Mouse (Mus musculus) cerebellum, adult 18-20 months (tissue): ENCODE measurements around the gene Fchsd2.
A peak's percentile ranks its signal among the peaks of the same experiment; 100 is the strongest.

Experiments used
- DNase-seq, 2 experiments: peaks; one replicate each; pipeline ENCODE4 v3.0.0; 2021

The Fchsd2 gene

DNA sequence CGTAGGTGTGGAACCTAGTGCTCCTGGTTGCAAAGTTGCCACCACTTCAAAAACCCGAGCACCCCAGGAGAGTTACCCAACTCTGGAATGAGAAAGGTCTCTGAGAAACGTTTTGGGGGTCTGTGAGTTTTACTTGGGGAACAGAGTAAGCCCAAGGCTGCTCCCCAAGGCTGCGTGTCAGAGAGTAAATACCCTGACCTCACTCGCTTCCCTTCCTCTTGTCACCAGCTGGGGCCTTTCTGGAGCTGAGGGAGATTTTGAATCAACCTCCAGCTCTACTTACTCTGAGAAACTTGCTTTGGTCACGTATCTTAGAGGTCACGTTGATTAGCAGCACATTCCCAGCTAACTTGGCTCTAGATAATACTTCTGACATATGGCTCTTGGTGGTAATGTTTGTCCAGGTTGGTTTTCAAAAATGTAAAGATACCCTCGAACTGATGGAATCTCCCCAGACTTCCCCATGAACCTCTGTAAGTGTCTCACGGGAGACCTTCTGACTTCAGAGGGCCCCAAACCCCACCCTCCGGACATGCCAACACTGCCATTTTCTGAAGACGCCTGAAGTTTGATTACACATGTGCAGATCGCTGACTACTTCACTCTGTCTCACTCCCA lies 20.4 kb upstream of the Fchsd2 start:
- no peak for DNase-seq

DNA sequence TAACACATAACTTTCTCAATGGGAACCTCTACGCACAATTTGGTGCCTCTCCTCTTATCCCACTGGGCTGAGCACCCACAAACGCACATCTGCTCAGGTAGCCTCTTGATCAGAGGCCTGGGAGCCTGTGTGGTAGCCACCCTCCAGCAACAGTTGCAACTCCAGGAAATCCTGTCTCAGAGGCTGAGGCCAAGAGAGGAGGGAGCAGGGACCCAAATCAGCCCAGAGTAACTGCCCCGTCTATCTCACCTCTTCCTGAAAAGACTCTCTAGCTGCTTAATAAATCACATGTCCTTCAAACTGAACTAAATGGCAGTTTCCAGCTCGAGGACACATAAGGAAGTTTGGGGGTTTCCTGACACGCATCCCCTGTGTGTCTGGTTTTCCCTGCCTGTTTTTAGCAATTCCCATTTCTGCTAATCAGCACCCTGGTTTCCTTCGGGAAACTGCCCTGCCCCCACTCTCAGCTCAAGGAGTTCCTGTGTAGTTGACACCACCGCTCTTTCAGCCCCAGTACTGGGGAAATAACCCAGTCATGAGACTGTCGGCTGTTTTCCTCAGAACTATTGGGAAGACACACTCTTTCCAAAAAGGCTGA lies 18.4 kb upstream of the Fchsd2 start:
- DNase-seq, result no peak

DNA sequence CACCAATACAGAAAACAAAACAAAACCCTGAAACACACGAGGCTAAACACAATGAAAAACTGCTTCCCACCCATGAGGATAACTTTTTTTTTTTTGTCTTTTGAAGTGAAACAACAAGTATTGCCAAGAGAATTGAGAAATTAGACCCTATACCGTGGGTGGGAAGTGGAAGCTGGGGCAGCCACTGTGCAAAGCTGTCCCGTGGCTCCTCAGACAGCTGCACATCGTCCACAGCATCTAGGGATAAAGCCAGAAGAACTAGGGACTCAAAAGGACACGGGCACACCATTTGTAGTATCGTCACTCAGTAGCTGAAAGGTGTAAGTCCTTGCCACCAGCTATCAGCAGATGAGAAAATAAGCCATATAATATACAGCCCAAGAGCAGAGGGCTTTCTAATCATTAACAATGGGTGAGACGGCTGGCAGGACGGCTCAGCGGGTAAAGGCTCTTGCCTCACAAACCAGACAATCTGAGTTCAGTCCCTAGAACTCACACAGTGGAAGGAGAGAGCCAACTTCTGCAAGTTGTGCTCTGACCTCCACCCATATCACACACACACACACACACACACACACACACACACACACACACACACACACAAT lies 9.0 kb upstream of the Fchsd2 start:
- DNase-seq, result no peak

DNA sequence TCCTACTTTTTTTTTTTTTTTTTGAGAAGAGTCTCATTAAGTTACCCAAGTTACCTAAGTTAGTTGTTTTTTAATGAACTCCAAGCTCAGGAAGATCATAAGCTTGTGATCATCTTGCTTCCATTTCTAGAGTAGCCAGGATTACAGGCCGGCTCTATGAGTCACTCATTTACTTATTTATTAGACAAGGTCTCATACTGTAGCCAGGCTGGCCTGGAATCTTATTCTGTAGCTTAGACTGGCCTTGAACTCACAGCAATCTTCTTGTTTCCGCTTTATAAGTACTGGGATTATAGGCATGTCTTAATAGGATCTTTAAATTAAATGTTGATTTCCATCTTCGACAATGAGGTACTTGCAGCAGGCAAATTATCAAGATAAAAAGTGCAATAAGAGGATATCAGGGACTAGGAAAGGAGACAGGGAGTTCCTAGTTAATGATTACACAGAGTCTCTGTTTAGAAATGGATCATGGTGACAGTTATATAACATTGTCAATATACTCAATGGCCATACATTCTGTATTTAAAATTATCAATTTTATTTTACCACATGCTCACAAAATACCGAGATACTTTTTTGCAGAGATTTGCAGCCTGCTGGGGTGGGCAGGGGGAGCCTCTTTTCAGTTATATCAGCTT lies 7.7 kb upstream of the Fchsd2 start:
- DNase-seq, result no peak

DNA sequence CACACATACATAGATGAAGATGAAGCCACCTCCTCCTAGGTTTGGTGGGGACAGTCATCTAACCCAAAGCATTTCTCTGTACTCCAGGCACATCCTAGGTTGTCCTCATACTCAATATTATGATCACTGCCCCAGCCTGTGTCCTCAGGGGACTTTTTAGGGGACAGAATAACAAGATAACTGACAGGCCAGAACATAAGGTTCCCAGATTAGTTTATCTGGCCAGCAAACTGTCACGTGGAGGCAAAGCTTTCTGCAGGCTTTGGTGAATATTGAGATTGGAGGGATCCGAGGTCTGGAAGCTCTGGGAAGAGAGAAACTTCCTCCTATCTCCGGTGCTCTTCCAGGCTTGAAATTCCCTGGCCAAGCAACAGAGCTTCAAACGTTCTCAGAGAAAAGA lies 6.9 kb upstream of the Fchsd2 start:
- DNase-seq, result no peak

DNA sequence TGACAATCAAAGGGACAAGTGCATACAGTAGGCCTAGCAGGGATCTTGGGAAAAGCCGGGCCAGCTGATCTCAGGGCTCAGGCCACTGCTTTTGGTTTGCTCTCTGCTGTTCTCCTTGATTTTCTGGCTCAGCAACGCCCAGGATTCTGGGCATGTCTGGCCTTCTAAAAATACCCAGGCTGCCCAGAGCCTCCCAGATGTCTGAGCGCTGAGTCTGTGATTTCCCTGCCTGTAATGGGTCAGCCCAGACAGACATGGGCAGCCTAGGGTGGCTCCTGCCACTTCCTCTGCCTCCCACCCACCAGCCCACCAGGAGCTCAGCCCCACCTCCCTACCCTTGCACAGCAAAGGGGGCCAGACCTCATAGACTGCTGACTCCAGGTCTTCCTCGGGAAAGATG lies 4.0 kb upstream of the Fchsd2 start:
- DNase-seq, result no peak

DNA sequence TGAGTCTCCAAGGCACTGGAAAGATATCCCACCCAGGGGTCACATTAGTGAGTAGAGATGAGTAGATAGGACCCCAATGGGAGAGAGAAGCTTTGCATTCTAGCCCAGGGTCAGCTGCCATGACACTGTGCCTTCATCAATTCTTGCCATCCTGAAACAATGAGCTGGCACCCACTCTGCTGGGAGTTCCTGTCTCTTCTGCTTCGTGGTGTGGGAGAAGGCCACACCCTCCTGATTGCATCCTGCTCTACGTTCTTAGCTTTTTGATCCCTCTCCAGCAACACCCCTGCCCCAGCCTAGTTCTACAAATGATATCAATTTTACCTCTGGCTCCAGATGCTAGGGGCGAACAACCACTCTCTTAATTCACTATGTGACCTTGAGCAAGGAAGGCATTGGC lies 3.4 kb upstream of the Fchsd2 start:
- DNase-seq, result no peak

DNA sequence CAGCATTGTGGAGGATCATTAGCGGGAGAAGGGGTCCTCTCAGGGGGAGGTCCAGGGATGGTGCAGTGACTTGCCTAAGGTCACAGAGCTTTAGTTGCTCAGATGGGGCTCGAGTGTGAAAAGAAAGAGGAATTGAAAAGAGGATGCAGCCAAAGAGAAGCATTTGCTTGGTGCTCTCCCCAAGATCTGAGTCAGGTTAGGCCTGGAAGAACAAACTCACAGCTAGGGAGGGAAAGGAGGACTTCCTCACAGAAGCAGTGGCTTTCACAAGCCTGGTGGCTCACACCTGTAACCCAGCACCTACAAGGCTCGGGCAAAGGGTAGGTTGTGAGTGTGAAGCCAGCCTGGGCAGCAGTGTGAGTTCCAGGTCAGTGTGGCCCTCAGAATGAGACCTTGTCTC lies 568 bp downstream of the Fchsd2 start:
- DNase-seq, result no peak

DNA sequence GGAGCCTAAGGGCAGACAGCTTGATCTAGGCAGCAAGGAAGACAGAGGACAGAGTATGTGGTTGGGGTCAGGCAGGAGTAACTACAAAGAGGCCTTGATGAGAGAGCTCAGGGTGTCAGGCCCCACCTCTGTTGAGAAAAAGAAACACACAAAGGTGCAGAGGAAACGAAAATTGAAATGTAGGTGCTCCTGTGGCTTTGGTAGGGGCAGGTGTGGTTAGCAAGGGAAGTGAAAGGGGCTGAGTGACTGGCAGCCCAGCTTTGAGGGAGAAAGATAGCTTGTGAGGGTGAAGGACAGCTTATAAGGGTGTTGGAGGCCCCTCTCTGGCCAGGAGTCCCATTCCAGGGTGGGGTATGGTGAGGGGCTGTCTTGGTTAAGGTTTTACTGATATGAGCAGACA lies 2.1 kb downstream of the Fchsd2 start:
- no peak for DNase-seq

DNA sequence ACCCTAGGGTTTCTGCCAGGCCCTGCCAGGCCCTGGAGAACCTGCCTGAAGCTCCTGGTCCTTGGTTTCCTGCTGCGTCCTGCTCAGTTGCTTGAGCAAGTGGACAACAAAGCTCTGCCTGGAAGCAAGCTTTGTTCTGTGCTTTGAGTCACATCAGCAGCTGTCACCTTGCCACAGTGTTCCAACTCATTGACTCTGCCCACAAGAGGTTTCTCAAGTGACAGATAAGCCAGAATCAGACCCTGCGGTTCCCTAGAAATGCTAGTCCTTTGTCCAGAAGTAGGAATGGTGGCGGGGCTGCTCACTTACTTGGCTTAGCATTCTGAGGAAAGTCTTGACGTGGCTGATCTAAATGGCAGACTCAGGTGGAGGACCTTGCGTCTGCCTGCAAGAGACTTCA lies 2.9 kb downstream of the Fchsd2 start:
- DNase-seq, result no peak

DNA sequence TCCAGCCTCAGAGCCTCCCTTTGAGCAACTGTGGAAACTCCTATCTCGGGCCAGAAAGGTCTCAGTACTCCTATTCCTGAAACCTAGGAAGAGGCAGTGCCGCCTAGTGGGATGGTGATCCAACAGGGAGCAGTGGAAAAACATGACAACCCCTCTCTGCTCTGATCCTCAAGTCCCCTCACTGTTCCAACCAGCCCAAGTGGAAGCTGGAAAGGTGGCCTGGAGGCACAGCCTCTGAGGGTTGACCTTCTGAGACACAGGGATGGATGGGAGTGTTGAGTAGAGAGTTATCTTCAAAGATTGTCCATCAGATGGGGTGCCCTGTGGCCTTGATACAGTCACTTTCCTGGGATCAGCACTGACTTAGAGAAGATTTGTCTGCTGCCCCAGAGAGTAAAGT lies 3.9 kb downstream of the Fchsd2 start:
- no peak for DNase-seq

DNA sequence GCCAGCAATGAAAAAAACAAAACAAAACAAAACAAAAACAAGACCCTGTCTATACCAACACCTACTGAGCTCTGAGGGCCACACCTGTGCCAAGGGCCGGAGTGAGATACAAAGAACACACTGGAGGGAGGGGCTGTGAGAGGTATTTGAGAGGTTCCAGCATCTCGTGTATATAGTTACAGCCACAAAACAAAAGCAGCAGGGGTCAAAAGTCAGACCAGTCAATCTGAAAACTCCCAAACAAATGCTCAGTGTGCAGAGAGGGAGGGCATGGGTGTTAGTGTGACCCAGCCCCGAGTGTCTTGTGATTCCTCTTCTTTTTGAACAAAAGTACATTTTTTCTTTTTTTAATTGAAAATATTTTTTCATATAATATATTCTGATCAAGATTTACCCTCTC lies 4.4 kb downstream of the Fchsd2 start:
- DNase-seq, result no peak

DNA sequence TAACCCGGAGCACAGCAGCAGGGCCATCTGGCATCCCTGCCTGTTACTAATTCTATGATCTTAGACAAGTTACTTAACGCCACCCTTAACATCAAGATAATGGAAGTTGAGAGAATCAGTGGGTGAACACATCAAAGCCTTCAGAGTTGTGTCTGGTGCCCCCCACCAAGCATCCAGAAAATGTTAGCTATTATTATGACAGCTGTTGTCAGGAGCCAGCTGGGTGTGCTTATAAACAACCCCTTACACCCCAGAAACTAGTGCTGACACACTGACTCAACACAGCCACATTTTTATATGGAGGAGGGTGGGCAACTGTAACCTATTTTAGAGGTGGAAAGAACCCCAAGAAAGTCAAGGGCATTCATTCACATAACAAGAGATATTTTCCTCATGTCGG lies 7.3 kb downstream of the Fchsd2 start:
- no peak for DNase-seq

DNA sequence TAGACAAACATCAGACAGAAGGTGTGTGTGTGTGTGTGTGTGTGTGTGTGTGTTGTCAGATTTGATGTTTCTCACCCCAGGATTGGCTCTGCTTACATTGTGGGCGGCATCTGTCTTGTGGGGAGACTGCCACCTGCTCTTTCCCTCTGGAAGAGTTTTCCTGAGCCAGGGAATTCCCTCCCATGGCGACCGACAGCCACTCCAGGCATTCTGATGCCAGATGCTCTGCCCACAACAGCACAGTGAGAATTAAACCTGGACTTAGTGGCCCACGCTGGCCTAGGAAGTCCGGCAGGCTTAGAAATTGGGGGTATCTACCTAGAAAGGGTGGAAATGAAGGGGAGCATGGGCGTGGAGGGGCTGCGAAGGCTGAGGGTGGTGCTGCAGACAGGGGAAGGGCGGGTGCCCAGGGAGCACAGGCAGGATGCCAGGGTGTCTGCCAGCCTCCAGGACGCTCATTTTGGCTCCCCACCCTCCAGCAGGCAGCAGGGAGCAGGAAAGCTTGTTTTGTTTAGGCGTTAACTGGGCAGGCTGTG lies 8.6 kb downstream of the Fchsd2 start:
- DNase-seq, result peak; percentile 83

DNA sequence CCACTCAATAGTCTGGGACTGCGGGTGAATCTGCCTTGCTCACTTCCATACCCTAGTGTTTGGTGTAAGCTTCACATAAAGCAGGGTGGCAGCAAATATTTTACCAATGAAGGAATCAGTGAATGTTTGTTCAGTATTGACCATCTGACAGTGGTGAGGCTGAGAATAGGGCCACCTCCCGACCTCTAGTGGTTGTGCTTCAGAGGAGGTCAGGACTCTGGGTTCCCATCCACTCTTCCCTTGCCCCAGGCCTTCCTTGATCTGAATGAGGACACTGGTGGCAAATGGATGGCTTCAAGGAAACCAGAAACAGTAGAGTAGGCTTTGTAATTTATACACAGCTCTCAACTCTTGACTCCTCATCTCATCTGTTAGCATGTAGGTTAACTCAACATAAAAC lies 14.0 kb downstream of the Fchsd2 start:
- DNase-seq, result no peak

DNA sequence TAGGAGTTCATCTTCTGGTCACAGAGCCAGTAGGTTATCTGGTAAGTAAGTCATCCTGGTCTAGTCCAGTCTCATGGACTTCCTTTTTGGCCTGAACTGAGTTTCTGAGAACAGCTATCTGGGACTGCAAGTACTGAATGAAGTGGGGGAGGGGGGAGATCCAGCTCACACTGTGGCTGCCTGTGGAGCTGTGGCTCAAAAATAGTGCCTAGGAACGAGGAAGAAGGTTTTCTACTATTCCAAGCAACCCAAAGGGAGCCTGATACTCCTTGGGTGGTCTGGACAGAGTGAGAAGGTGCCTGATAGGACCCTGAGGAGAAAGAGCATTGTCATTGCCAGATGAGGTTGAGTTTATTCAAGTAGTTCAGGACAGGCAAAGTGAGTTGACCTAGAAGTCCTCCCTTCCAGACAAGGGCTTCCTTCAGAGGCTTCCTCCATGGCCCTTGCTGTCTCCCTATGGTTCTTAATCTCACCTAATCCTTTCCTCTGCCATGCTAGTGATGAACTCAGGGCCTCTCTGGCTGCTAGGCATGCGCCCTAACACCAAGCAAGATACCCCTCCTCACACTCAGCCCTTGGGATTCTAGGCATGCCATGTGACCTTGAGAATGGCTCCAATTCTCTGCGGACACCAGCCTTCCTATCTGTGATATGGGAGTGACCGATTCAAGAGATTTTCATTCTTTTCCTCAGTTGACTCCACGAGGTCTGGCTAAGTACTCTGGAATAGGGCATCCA lies 14.6 kb downstream of the Fchsd2 start:
- DNase-seq, result peak in 1 of 2 experiments; percentile 19

DNA sequence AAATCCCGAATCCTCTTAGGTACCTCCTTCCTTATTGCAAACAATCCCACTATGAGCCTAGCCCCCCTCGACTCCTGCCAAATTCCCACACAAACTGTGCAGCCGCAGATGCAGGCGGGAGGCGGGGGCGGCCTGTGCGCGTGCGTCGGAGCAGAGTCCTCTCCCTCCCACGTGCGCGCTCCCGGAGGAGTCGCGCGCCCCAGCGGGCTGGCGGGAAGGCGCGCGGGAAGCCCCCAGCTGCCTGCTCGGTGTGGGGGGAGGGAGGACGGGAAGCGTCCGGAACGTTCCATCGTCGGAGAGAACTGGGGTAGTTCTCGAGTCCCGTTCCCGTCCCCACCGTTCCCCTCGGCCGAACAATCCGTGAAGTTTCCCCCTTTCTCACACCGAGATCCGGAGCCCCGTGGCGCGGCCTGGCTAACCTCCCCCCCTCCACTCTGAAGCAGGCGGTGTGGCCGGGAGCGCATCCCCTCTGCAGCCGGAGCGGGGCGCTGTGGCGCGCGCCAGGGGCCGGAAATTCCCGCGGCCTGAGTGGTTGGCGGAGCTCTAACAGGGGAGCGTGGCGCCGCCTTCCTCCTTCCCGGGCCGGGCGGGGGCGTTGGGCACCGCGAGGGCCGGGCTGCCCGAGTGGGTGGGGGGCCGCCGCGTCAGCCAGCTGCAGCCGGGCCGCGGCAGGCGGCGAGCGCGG lies 15.4 kb downstream of the Fchsd2 start:
- DNase-seq, result peak; percentile 96 to 99

DNA sequence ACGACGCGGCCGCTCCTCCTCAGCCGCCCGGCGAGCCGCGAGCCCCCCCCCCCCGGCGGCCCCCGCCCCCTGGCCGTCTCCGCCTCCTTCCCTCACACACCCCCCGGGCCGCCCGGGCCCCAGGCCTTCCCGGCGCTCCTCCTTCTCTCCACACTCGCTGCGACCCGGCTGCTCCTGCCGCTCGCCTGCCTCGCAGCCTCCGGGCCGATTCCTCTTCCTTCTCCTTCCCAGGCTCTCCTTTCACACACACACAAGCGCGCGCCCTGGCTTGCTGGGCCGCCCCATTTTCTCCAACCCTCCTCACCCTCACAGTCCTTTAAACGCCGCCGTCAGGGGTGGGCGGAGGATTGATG lies 16.0 kb downstream of the Fchsd2 start:
- DNase-seq, result peak in 1 of 2 experiments; percentile 74

DNA sequence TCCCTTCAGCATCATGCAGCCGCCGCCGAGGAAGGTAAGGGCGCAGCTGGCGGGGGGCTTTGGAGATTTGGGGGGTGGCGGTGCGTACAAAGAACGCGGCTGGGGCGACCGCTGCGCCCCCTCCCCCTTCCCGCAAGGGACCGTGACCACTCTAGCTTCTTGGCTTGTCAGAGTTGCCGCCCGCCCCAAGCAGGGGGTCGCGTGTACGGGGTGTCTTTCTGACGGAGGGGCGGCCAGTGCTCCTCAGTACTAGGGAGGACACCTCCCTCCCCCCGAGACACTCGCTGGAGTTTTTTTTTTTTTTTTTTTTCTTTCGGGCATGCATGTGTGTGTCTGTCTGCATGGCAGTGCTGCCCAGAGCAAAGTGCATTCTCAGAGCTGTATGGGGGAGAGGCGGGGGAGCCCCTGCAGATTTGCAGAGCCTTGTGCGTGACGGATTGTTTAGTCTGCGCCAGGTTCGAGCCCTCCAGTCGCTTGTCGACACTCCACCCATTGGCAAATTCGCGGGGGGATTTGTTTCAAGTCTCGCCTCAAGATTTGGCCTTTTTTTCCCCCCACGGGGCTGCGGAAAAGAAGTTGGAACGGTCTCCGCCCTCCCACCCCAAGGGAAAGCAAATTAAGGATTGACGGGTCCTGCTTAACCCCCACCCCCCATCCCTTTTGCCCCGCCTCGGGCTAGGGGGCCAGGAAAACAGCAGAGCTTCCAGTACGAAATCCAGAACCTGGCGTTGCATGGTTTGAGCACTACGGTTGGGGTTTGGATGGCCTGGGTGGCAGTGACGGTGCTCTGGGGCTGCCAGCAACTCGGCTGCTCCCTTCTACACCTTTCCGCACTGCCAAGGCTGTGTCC lies 16.6 kb downstream of the Fchsd2 start:
- peak; percentile 42 to 45 for DNase-seq

DNA sequence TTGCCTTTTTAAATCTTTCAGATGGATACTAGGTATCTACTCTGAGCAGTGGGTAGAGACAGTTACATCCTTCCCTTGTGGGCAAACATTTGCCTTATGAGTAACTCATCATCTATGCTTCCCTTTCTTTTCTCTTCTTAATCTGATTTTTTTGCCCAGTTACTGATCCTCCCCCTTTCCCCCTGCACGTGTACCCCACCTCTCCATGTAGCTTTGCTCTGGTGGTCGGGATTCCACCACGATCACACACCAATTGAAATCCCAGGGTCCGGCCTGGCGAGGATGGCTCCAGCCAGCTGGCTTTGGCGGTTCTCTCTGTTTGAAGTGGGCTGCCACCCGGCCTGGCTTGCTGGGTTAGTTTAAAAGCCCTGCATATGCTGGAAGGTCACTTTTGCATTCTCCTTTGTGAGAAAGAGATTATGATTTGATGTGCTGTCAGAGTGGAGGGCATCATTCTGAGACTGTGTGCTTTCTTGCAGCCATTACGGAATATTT lies 17.2 kb downstream of the Fchsd2 start:
- peak; percentile 33 to 38 for DNase-seq

DNA sequence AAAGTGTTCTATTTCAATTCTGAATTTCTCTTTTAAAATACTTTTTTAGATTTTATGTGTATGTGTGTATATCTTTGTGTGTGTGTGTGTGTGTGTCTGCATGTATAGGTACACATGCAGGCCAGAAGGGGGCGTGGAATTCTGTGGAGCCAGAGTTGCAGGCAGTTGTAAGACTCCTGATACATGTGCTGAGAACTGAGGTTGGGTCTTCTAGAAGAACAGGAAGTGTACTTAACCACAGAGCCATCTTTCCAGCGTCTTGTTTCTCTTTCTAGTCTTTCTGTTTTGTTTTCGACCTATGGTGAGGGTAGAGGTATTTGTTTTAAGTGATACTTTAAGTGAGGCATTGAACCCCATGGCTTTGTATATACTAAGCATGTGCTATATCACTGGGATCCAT lies 20.7 kb downstream of the Fchsd2 start:
- no peak for DNase-seq

DNA sequence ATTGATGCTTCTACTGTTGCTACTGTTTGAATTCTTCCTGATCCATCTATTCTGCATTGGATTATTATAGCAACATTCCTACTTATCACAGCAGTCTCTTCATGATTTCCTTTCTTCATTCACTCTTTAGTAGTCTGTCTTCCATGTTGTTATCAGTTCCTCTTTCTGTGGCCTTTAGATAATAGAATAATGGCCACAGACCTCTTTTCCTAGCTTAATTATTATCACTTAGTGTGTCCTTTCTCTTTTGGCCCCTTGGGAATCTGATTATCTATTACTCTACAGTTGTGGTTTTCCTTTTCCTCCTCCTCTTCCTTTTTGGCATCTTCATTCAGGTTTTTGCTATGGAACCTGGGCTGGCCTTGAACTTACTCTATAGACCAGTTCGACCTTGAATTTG lies 21.7 kb downstream of the Fchsd2 start:
- DNase-seq, result no peak
